Mouse (Mus musculus) megakaryocyte, embryonic 14.5 days (primary cell): ENCODE results near the gene Spdl1.

Experiments used
- FLI1 ChIP-seq: IDR thresholded peaks from 2 replicates; pipeline ENCODE4 v1.6.1; 2012; ENCODE audit warnings: low read length, inconsistent platforms, mixed read lengths
- GATA1 ChIP-seq: IDR thresholded peaks from 3 replicates; pipeline ENCODE4 v1.6.1; 2012; ENCODE audit warnings: mixed read lengths, low read length, inconsistent platforms, borderline replicate concordance

- TF ChIP-seq GATA1, result no peak
- no peak for TF ChIP-seq FLI1
These were observed 55.1 kb downstream of the Spdl1 start for GRCm38 (mm10) chr11:34778351-34778750.
